Mouse (Mus musculus): Measurements from ENCODE around the gene Trpm7. TPM values are rescaled to one million over a fixed set of nuclear protein-coding genes. Genes with fewer than 3 reads are reported as not detected.

The Trpm7 gene
- polyA plus RNA-seq (2016; fragmentation: Nextera tagmentation; extraction: Ambion mirVana) = 25.4 and 25.7 TPM in 2 replicates

DNA sequence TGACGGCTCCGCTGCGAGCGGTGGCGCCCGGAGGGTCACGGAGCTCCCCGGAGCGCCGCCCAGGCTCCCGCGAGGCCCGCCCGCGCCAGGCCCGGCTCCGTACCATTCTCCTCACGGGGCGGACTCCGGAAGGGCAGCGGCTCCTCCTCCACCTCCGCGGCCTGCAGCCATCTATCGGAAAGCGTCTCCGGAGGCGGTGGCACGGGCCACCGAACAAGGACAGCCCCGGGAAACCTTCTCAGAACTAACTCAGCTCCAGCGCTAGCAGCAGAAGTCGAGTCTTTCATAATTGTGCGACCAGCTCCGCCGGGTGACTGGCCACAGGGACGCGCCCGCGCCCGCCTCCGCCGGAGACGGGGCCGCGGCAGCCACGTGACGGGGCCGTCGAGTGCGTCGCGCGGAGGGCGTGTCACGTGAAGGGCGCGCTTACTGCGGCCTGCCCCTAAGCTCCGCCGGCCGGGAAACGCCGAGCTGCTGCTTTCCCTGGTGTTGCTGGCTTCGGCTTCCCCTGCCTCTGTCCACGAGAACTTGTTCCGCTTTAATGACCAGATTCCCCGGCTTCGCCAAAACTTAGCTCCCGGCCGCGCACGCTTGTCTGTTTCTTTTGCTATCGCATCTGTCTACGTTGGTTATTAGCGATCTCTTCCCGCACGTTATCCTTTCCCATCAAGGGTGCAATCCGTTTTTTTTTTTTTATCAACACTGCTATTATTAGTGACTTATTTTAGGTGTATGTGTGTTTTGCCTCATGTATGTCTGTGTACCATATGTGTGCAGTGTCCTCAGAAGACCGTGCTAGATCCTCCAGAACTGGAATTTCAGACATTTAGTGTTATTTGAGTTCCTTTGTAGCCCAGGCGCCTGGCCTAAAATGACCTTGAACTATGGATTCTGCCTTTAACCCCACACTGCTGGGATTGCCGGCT, at the start of gene Trpm7:
TSS of gene Trpm7 (minus strand) at position 360 of the 926 bp plus-strand sequence.
- H3K4me3 ChIP-seq = peak within 1 kb of the TSS; percentile 77
- peak within 1 kb of the TSS; percentile 78 for H3K4me2 ChIP-seq
- no peaks in the 10 kb centered on the region for H3K9me3 ChIP-seq (replicated peaks)
- peaks cover 22% of the 10 kb centered on the region for H3K4me1 ChIP-seq
- H3K27me3 ChIP-seq (replicated peaks) = no peaks in the 10 kb centered on the region
- H3K9ac ChIP-seq = peak within 1 kb of the TSS; percentile 88
- H3K36me3 ChIP-seq = no peaks in the 10 kb centered on the region
- peak within 1 kb of the TSS; percentile 99 for H3K27ac ChIP-seq
- peak; percentile 97 for ATAC-seq
- WGBS (ENCODE audit: insufficient replicate concordance) = under 1% methylated on average over 80 of the region's 81 CpGs

- no peak overlapping the region for H3K4me2 ChIP-seq
- no peak overlapping the region for H3K4me3 ChIP-seq
- H3K4me1 ChIP-seq = no peaks in the 10 kb centered on the region
- no peaks in the 10 kb centered on the region for H3K27me3 ChIP-seq (replicated peaks)
- 80% methylated on average over 12 of the region's 12 CpGs for WGBS (ENCODE audit: insufficient replicate concordance)
- no peak for ATAC-seq
- no peak overlapping the region for H3K9ac ChIP-seq
- no peaks in the 10 kb centered on the region for H3K9me3 ChIP-seq (replicated peaks)
- H3K27ac ChIP-seq = no peak overlapping the region
- H3K36me3 ChIP-seq = peaks cover 70% of the 10 kb centered on the region
Observed at GRCm38 (mm10) chr2:126920358-126921060, 44.5 kb upstream of the Trpm7 start.

- H3K4me3 ChIP-seq = no peak overlapping the region
- no peak for ATAC-seq
- H3K4me2 ChIP-seq = no peak overlapping the region
- no peaks in the 10 kb centered on the region for H3K9me3 ChIP-seq (replicated peaks)
- H3K9ac ChIP-seq = no peak overlapping the region
- H3K27ac ChIP-seq = no peak overlapping the region
- no peaks in the 10 kb centered on the region for H3K27me3 ChIP-seq (replicated peaks)
- WGBS (ENCODE audit: insufficient replicate concordance) = 66% methylated on average over 1 of the region's 1 CpGs
- peaks cover 65% of the 10 kb centered on the region for H3K36me3 ChIP-seq
- no peaks in the 10 kb centered on the region for H3K4me1 ChIP-seq
Observed at GRCm38 (mm10) chr2:126916236-126916635, 40.2 kb upstream of the Trpm7 start.

DNA sequence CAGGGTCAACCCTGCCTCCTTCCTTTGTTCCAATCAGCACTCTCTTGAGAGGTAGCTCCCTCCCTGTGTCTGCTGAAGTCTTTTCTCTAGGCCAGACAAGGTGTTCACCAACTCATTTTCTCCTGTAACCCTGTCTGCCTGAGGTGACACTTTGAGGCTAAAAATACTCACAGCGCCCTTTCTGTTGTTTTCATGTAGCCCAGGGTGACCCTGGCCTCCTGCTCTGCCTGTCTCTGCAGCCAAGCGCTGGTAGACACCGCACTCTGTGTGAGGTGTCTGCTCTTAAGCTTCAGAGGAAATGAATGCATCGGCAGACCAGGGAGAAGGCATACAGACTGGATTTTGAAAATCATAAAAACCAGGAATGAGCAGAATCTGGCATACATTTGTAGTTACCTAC, 38.1 kb upstream of the Trpm7 start:
- no peaks in the 10 kb centered on the region for H3K27me3 ChIP-seq (replicated peaks)
- 78% methylated on average over 4 of the region's 4 CpGs for WGBS (ENCODE audit: insufficient replicate concordance)
- no peak overlapping the region for H3K4me2 ChIP-seq
- no peak overlapping the region for H3K27ac ChIP-seq
- no peaks in the 10 kb centered on the region for H3K9me3 ChIP-seq (replicated peaks)
- peaks cover 45% of the 10 kb centered on the region for H3K36me3 ChIP-seq
- H3K9ac ChIP-seq = no peak overlapping the region
- ATAC-seq = no peak
- H3K4me3 ChIP-seq = no peak overlapping the region
- no peaks in the 10 kb centered on the region for H3K4me1 ChIP-seq

GRCm38 (mm10) chr2:126904162-126904561, 28.1 kb upstream of the Trpm7 start:
- no peak for ATAC-seq
- no peaks in the 10 kb centered on the region for H3K27me3 ChIP-seq (replicated peaks)
- no peaks in the 10 kb centered on the region for H3K9me3 ChIP-seq (replicated peaks)
- H3K27ac ChIP-seq = no peak overlapping the region
- 51% methylated on average over 3 of the region's 3 CpGs for WGBS (ENCODE audit: insufficient replicate concordance)
- no peak overlapping the region for H3K4me2 ChIP-seq
- no peak overlapping the region for H3K4me3 ChIP-seq
- no peaks in the 10 kb centered on the region for H3K4me1 ChIP-seq
- H3K9ac ChIP-seq = no peak overlapping the region
- peaks cover 59% of the 10 kb centered on the region for H3K36me3 ChIP-seq

GRCm38 (mm10) chr2:126897511-126897910, 21.5 kb upstream of the Trpm7 start:
- ATAC-seq = no peak
- no peak overlapping the region for H3K4me3 ChIP-seq
- no peak overlapping the region for H3K9ac ChIP-seq
- H3K27me3 ChIP-seq (replicated peaks) = no peaks in the 10 kb centered on the region
- 86% methylated on average over 9 of the region's 9 CpGs for WGBS (ENCODE audit: insufficient replicate concordance)
- H3K4me2 ChIP-seq = no peak overlapping the region
- H3K27ac ChIP-seq = no peak overlapping the region
- H3K36me3 ChIP-seq = peaks cover 34% of the 10 kb centered on the region
- no peaks in the 10 kb centered on the region for H3K9me3 ChIP-seq (replicated peaks)
- H3K4me1 ChIP-seq = peaks cover 7% of the 10 kb centered on the region

DNA sequence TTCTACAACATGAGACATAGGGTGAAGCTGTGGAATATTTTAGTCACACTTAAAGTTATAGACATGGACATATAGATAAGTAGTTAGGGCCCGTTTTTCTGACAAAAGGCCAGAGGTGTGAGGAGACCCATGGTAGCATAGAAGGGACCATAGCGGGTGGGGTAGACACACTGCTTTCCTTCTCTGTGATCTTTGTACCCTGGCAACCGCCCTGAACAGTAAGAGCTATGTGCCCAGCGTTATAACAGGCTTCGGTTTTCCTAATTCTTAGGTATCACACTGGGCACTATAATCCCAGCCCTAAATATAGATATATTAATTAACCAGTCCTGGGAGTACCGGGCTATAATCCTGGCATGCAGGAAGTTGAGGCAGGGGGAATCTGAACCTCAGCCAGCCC, 20.9 kb upstream of the Trpm7 start:
- H3K4me1 ChIP-seq = peaks cover 7% of the 10 kb centered on the region
- no peak overlapping the region for H3K4me3 ChIP-seq
- WGBS (ENCODE audit: insufficient replicate concordance) = 84% methylated on average over 6 of the region's 6 CpGs
- H3K36me3 ChIP-seq = peaks cover 29% of the 10 kb centered on the region
- H3K4me2 ChIP-seq = no peak overlapping the region
- H3K9me3 ChIP-seq (replicated peaks) = no peaks in the 10 kb centered on the region
- H3K27ac ChIP-seq = no peak overlapping the region
- no peak overlapping the region for H3K9ac ChIP-seq
- ATAC-seq = no peak
- no peaks in the 10 kb centered on the region for H3K27me3 ChIP-seq (replicated peaks)

GRCm38 (mm10) chr2:126894245-126894644, 18.2 kb upstream of the Trpm7 start:
- no peak for ATAC-seq
- Histone ChIP-seq H3K4me2 (no peak overlapping the region), H3K9me3 (replicated peaks) (no peaks in the 10 kb centered on the region), H3K36me3 (peaks cover 9% of the 10 kb centered on the region), H3K27ac (no peak overlapping the region), H3K4me3 (no peak overlapping the region), H3K27me3 (replicated peaks) (no peaks in the 10 kb centered on the region), H3K4me1 (peaks cover 7% of the 10 kb centered on the region), H3K9ac (no peak overlapping the region)
- WGBS (ENCODE audit: insufficient replicate concordance) = 90% methylated on average over 3 of the region's 3 CpGs

- WGBS (ENCODE audit: insufficient replicate concordance) = 81% methylated on average over 7 of the region's 7 CpGs
- peaks cover 3% of the 10 kb centered on the region; the same call in 1 of the 2 replicates for H3K36me3 ChIP-seq
- peaks cover 7% of the 10 kb centered on the region for H3K4me1 ChIP-seq
- H3K9ac ChIP-seq = no peak overlapping the region
- H3K9me3 ChIP-seq (replicated peaks) = no peaks in the 10 kb centered on the region
- H3K27ac ChIP-seq = no peak overlapping the region
- H3K4me3 ChIP-seq = no peak overlapping the region
- no peaks in the 10 kb centered on the region for H3K27me3 ChIP-seq (replicated peaks)
- no peak for ATAC-seq
- no peak overlapping the region for H3K4me2 ChIP-seq
Observed at GRCm38 (mm10) chr2:126892316-126892715, 16.3 kb upstream of the Trpm7 start.

GRCm38 (mm10) chr2:126891743-126892142, 15.7 kb upstream of the Trpm7 start:
- ATAC-seq = no peak
- peaks cover 7% of the 10 kb centered on the region for H3K4me1 ChIP-seq

GRCm38 (mm10) chr2:126887141-126887540, 11.1 kb upstream of the Trpm7 start:
- H3K4me3 ChIP-seq = no peak overlapping the region
- no peak overlapping the region for H3K9ac ChIP-seq
- no peaks in the 10 kb centered on the region for H3K36me3 ChIP-seq
- no peaks in the 10 kb centered on the region for H3K4me1 ChIP-seq
- no peaks in the 10 kb centered on the region for H3K9me3 ChIP-seq (replicated peaks)
- WGBS (ENCODE audit: insufficient replicate concordance) = 68% methylated on average over 3 of the region's 3 CpGs
- H3K27ac ChIP-seq = no peak overlapping the region
- ATAC-seq = no peak
- H3K4me2 ChIP-seq = no peak overlapping the region
- no peaks in the 10 kb centered on the region for H3K27me3 ChIP-seq (replicated peaks)

More at GRCm38 (mm10) chr2:126891743-126892142, 15.7 kb upstream of the Trpm7 start:
- no peak overlapping the region for H3K4me3 ChIP-seq
- no peaks in the 10 kb centered on the region for H3K27me3 ChIP-seq (replicated peaks)
- no peak overlapping the region for H3K27ac ChIP-seq
- no peak overlapping the region for H3K9ac ChIP-seq
- H3K4me2 ChIP-seq = no peak overlapping the region
- H3K9me3 ChIP-seq (replicated peaks) = no peaks in the 10 kb centered on the region
- peaks cover 3% of the 10 kb centered on the region; the same call in 1 of the 2 replicates for H3K36me3 ChIP-seq

- no peak overlapping the region for H3K27ac ChIP-seq
- H3K9me3 ChIP-seq (replicated peaks) = no peaks in the 10 kb centered on the region
- H3K4me2 ChIP-seq = no peak overlapping the region
- WGBS (ENCODE audit: insufficient replicate concordance) = 45% methylated on average over 2 of the region's 2 CpGs
- H3K9ac ChIP-seq = no peak overlapping the region
- H3K27me3 ChIP-seq (replicated peaks) = no peaks in the 10 kb centered on the region
- H3K4me3 ChIP-seq = no peak overlapping the region
- no peaks in the 10 kb centered on the region for H3K36me3 ChIP-seq
- no peaks in the 10 kb centered on the region for H3K4me1 ChIP-seq
- no peak for ATAC-seq
Observed at GRCm38 (mm10) chr2:126885871-126886270, 9.8 kb upstream of the Trpm7 start.
